Mouse (Mus musculus) spleen, adult 2 months (tissue): ENCODE data around the gene Nog.

Experiments used
- CTCF ChIP-seq: fragments of 200-500 bp; IDR thresholded peaks from 2 replicates; pipeline ENCODE4 v1.5.1; 2011; ENCODE audit warnings: mild to moderate bottlenecking, inconsistent platforms; ENCODE audit not compliant: insufficient read depth, insufficient read length, insufficient replicate concordance; ENCODE audit errors: extremely low read depth
- POLR2A ChIP-seq: fragments of 200-500 bp; IDR thresholded peaks from 2 replicates; pipeline ENCODE4 v1.6.1; 2011; ENCODE audit warnings: low read depth, low read length, inconsistent platforms

DNA sequence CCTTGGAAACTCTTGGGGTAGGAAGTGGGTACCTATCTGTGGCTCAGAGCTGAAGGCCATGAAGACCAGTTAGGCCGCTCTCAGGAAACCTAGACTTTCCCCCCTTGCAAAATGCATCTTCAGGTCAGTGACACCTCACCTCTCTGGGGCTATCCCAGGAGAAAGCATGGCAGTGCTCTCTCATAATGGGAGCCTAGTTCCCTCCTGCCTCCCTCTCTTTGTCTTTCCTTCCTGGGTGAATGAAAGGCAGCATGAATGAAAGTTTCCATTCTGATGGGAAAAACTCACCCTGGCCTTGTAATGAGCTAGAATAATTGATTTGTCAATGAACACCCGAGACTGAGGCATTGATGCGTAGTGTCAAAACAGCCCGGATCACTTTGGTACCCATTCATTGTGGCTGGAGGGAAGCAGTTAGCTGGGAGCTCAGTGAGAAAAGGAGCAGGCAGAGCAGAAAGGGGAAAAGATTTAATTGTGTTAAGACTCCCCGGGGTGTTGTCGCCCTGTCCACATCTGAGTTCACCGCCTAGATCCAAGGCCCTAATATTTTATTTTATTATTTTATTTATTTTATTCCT lies 42.7 kb downstream of the Nog start:
- no peak for TF ChIP-seq CTCF
- TF ChIP-seq POLR2A, result no peak
